Mouse (Mus musculus) adrenal gland, postnatal 4 days (tissue): ENCODE measurements around the gene Ctr9. TPM values are rescaled to one million over a fixed set of nuclear protein-coding genes. Genes with fewer than 3 reads are reported as not detected.

ENCODE experiments used
- DNase-seq, 2 experiments: peaks; one replicate each; pipeline ENCODE4 v3.0.0; 2021 to 2022; ENCODE audit warnings: low spot score in 2 of 2, mixed read lengths in 2 of 2
- total RNA-seq, 2 experiments: library from RNA; stranded (reverse); gene quantifications; 2 replicates each; pipeline ENCODE4 v1.2.3; 2021

Gene Ctr9
- total RNA-seq, 2 experiments from 2014 or later, result 60.1 to 63.2 TPM

DNA sequence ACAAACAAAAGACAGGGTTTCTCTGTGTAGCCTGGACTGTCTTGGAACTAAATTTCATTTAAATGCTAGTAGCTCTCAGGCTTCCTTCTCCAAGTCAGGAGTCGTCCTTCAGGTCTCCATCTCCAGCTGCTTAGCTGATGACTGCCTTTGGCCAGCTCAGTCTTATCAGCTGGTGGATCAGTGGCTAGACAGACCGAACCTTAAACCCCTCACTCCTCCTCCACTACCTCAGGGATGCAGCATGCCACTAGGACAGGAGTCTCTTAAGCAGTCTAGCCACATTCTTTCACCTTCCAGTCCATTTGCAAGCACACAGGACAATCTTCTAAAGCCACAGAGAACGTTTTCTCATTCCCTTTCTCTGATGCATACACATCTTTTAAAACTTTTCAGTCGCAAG lies 3.8 kb upstream of the Ctr9 start:
- DNase-seq, result no peak

GRCm38 (mm10) chr7:111029046-111029553 lies 349 bp downstream of the Ctr9 start:
- DNase-seq, result no peak

DNA sequence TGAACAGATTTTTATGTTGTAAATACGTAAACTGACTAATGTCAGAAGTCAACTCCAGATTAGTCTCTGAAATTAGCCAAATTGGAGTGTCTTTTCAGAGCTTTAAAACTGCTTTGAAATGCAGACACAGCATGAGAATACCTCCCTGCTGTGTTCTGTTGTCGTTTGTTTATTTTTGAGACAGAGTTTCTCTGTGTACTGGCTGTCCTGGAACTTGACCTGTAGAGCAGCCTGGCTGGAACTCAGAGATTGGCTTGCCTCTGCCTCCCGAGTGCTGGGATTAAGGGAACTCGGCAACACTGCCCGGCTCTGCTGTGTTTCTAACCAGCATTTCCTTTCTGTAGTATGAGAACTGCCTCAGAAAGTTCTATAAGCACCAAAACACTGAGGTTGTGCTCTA lies 20.2 kb downstream of the Ctr9 start:
- no peak for DNase-seq

DNA sequence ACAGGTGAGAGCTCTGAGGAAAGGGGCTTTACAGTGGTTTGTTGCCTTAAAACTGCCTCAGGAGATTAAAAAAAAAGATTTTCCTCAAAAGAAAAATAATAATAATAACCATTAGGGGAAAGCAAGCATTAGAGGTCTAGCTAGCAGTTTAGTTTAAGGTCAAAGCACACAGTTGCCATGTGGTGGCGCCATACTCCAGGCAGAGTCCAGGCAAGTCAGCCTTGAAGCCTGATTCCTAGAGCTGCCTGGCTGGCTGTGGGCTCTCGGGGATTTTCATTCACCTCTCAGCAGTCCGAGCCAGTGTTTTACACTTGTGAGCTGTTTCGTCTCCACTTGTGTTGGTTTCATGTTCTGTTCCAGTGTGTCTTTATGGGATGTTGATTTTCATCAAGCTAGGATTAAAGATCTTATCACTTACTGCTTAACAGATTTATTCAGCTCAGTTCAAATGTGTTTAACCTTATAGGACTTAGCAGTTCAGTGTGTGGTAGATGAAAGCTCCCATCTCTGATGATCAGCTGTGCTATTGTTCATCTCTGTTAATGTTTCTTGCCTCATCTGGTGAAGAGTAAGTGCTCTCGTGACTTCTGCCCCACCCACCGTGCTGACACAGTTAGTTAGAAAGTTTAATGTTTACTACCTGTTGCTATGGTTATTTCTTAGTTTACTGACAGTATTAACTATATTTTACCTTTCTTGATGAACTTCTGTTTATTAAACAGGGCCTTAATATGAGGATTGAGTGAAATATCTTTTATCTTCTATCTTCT lies 21.1 kb downstream of the Ctr9 start:
- peak; percentile 41 to 61 for DNase-seq

GRCm38 (mm10) chr7:111055221-111055620 lies 26.5 kb downstream of the Ctr9 start:
- no peak for DNase-seq

GRCm38 (mm10) chr7:111055984-111056657 lies 27.4 kb downstream of the Ctr9 start:
- DNase-seq, result no peak

- no peak for DNase-seq
Observed at GRCm38 (mm10) chr7:111059527-111059926, 30.8 kb downstream of the Ctr9 start.

DNA sequence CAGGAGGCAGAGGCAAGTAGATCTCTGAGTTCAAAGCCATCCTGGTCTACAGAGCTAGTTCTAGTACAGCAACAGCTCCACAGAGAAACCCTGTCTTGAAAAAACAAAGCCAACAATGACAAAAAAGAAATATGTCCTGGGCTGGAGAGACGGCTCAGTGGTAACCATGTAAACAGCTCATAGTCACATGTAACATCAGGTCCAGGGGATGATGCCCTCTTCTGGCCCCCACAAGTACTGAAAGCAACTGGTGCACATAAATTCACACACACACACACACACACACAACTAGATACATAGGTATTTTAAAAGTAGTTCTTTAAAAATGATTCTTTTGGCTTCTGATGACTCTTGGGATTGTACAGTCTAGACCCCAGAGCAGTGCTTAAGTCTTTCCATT lies 34.2 kb downstream of the Ctr9 start:
- no peak for DNase-seq

- no peak for DNase-seq
Observed at GRCm38 (mm10) chr7:111068181-111068580, 39.4 kb downstream of the Ctr9 start.

GRCm38 (mm10) chr7:111069439-111070166 lies 40.9 kb downstream of the Ctr9 start:
- no peak for DNase-seq

GRCm38 (mm10) chr7:111070167-111070496 lies 41.4 kb downstream of the Ctr9 start:
- DNase-seq, result no peak

DNA sequence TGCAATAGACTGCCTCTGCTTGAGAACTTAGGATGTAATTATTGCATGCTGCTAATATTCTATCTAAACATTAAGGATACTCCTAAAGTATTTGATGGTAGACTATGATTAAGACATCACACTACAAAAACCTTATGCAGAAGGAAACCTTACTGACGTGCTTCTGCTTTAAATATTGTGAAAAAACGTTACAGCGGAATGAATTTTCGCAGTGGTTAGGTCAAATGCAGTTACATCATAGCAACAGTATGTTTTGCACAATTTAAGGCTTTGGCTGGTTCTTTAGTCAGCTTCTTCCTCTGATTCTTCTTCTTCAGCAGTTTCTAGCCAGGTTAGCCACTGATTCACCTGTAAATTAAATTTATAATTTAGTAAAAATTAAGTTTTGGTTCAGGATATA lies 43.7 kb downstream of the Ctr9 start:
- no peak for DNase-seq

DNA sequence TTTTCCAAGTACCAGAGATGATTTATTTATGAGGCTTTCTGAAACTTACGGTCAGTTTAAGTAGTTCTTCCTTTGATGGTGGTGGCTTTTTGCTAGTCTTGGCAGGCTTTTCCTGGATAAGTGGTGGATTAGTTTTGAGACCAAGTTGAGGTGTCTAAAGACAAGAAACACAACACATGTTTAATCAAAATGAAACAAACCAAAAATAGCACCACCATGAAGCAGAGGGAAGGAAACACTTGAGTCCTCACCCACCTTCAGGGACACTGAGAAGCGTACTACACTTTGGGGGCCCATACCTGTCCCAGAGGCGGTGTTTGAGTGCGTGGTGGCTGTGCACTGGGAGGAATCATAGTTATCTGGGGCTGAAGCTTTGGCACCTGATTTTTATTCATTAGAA lies 46.5 kb downstream of the Ctr9 start:
- no peak for DNase-seq

- no peak for DNase-seq
Observed at GRCm38 (mm10) chr7:111078271-111078670, 49.5 kb downstream of the Ctr9 start.

- DNase-seq, result no peak
Observed at GRCm38 (mm10) chr7:111080026-111080425, 51.3 kb downstream of the Ctr9 start.

- no peak for DNase-seq
Observed at GRCm38 (mm10) chr7:111080876-111081275, 52.1 kb downstream of the Ctr9 start.

DNA sequence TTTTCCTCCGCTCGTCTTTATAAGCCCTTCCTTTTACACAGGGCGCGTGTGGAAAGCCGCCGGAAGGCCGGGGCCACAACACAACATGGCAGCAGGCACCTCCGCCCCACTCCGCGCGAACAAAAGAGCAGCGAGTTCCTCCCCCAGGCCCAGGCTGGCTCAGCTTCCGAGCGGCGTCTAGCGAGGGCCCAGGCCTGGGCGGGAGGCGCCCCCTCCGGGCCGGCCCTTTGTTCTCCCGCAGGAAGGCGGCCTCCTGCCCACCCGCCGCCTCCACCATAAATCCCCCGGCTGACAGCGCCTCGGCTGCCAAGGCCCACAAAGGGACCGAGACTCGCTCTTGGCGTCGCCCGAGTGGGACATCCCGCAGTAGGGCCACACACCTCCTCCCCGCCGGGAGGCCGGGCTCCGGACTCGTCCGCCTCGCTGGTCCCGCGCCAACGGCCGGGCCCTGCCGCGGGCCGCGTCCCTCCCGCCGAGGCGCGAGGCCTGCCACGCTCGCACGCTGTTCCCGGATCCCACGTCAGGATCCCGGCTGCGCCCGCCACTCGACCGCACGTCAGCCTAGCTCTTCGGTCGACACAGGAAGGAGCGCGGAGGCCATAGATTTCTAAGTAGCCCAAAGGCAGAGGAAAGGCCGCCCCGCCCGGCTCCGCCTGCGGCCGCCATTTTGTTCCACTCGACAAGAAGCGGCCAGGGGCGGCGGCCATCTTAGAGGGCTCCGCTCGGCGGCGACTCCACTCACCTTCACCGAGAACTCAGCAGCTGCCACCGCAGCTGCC lies 53.5 kb downstream of the Ctr9 start:
- DNase-seq, result peak; percentile 67 to 79

- peak; percentile 96 to 98 for DNase-seq
Observed at GRCm38 (mm10) chr7:111082822-111083732, 54.3 kb downstream of the Ctr9 start, which contains the start of gene Eif4g2. Eif4g2 (minus strand) TSS chr7:111083030.

DNA sequence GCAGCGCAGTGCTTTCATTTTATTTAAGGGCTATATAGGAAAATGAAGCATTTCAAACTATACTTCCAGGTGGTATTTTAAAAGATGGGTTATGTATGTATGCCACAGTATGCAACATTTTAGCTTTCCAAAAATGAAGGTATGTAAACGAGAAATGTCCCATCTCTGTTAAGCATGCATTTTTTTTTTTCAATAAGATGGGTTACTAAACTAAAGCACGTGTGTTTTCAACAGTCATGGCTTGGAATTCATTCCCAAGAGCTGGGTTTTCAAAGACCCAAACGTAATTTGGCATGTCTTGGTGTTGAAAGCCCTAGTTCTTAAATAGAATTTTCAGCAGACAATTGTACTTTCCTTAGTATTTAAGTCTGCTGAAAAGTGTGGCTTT lies 55.0 kb downstream of the Ctr9 start:
- no peak for DNase-seq

DNA sequence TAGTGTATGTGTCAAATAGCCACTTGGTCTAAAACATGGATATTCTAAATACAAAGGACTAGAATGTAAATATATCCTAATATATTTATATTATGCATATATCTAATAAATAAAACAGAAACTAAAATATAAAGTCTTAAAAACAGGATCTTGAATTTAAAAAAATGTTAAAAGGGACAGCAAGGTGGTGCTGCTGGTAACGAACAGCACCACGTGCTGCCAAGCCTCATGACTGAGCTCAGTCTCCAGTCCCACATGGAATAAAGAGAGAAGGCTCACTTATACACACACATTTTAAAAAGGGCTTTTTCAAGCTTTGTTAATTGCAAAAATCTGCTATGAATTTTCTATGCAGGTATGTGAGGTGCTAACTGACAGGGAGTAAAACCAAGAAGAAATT lies 55.7 kb downstream of the Ctr9 start:
- DNase-seq, result no peak
